Mouse (Mus musculus) MEL (cell line): ENCODE results near the gene Hsdl1. TPM values are rescaled to one million over a fixed set of nuclear protein-coding genes. Genes with fewer than 3 reads are reported as not detected.

Experiments used
- DNase-seq: peaks from one replicate; pipeline ENCODE4 v3.0.0; 2011; ENCODE audit warnings: low read depth, low spot score
- H3K27ac ChIP-seq: 2 replicates; pipeline ENCODE4 v1.5.1; 2012; ENCODE audit warnings: low read depth, mild to moderate bottlenecking, control low read depth, low read length, moderate library complexity; ENCODE audit not compliant: control insufficient read depth
- H3K27me3 ChIP-seq, 2 experiments: fragments of 150-350 bp in 1 of 2; sonication (generic) in 1 of 2; 2 replicates each; pipeline ENCODE4 v1.6.1; 2012; ENCODE audit warnings: low read length in 2 of 2, mild to moderate bottlenecking in 2 of 2, improper control_type of control experiment in 1 of 2, moderate library complexity in 1 of 2; ENCODE audit not compliant: insufficient read depth in 2 of 2, control insufficient read depth in 1 of 2
- H3K36me3 ChIP-seq, 2 experiments: 2 replicates each; pipeline ENCODE4 v1.6.1; 2012 to 2014; ENCODE audit warnings: low read length in 2 of 2, improper control_type of control experiment in 1 of 2, inconsistent platforms in 1 of 2, mild to moderate bottlenecking in 1 of 2; ENCODE audit not compliant: insufficient read depth in 2 of 2, control insufficient read depth in 1 of 2
- H3K4me1 ChIP-seq, 2 experiments: fragments of 150-350 bp in 1 of 2; sonication (generic) in 1 of 2; 2 replicates each; pipeline ENCODE4 v1.6.1; 2012; ENCODE audit warnings: low read length in 2 of 2, improper control_type of control experiment in 1 of 2, mild to moderate bottlenecking in 1 of 2; ENCODE audit not compliant: insufficient read depth in 2 of 2, control insufficient read depth in 1 of 2
- H3K4me3 ChIP-seq, 2 experiments: fragments of 150-350 bp in 1 of 2; sonication (generic) in 1 of 2; 2 replicates each; pipeline ENCODE4 v1.5.1; 2012; ENCODE audit warnings: low read depth in 2 of 2, low read length in 2 of 2, mild to moderate bottlenecking in 2 of 2, moderate library complexity in 2 of 2, control low read depth in 1 of 2, improper control_type of control experiment in 1 of 2; ENCODE audit not compliant: control insufficient read depth in 1 of 2, insufficient read depth in 1 of 2
- H3K79me2 ChIP-seq: 2 replicates; pipeline ENCODE4 v1.6.1; 2012; ENCODE audit warnings: mild to moderate bottlenecking, low read length, moderate library complexity; ENCODE audit not compliant: control insufficient read depth, poor library complexity, insufficient read depth
- H3K9ac ChIP-seq: 2 replicates; pipeline ENCODE4 v1.6.1; 2012; ENCODE audit warnings: low read depth, mild to moderate bottlenecking, control low read depth, low read length, moderate library complexity; ENCODE audit not compliant: control insufficient read depth, poor library complexity, severe bottlenecking
- H3K9me3 ChIP-seq: fragments of 150-350 bp; sonication (generic); replicated peaks from 2 replicates; pipeline ENCODE4 v1.6.1; 2012; ENCODE audit warnings: mild to moderate bottlenecking, low read length, improper control_type of control experiment, moderate library complexity; ENCODE audit not compliant: insufficient read depth
- CHD2 ChIP-seq: IDR thresholded peaks from 2 replicates; pipeline ENCODE4 v1.6.1; 2011; ENCODE audit warnings: low read length, improper control_type of control experiment
- CTCF ChIP-seq, 3 experiments: IDR thresholded peaks in 2 of 3; conservative IDR thresholded peaks in 1 of 3; 2 replicates each; pipeline ENCODE4 v1.5.1; 2011 to 2012; ENCODE audit warnings: low read length in 3 of 3, low read depth in 2 of 3, mild to moderate bottlenecking in 2 of 3, improper control_type of control experiment in 1 of 3, inconsistent platforms in 1 of 3, mixed read lengths in 1 of 3, moderate library complexity in 1 of 3; ENCODE audit not compliant: control insufficient read depth in 1 of 3, insufficient read depth in 1 of 3, poor library complexity in 1 of 3, severe bottlenecking in 1 of 3
- EP300 ChIP-seq, 2 experiments: IDR thresholded peaks; 2 replicates each; pipeline ENCODE4 v1.6.1; 2011; ENCODE audit warnings: improper control_type of control experiment in 2 of 2, low read length in 2 of 2, low read depth in 1 of 2, mild to moderate bottlenecking in 1 of 2
- ETS1 ChIP-seq: IDR thresholded peaks from 2 replicates; pipeline ENCODE4 v1.6.1; 2012; ENCODE audit warnings: low read depth, mild to moderate bottlenecking, inconsistent platforms, low read length, improper control_type of control experiment, moderate library complexity
- GABPA ChIP-seq: IDR thresholded peaks from 2 replicates; pipeline ENCODE4 v1.6.1; 2012; ENCODE audit warnings: low read depth, mild to moderate bottlenecking, inconsistent platforms, low read length, improper control_type of control experiment, moderate library complexity
- GATA1 ChIP-seq: IDR thresholded peaks from 2 replicates; pipeline ENCODE4 v1.6.1; 2011; ENCODE audit warnings: low read depth, low read length, improper control_type of control experiment
- HCFC1 ChIP-seq: IDR thresholded peaks from 2 replicates; pipeline ENCODE4 v1.6.1; 2012; ENCODE audit warnings: low read depth, mild to moderate bottlenecking, inconsistent platforms, low read length, improper control_type of control experiment, moderate library complexity
- MAFK ChIP-seq: IDR thresholded peaks from 2 replicates; pipeline ENCODE4 v1.6.1; 2011; ENCODE audit warnings: low read depth, mild to moderate bottlenecking, low read length, improper control_type of control experiment, borderline replicate concordance
- MAZ ChIP-seq: IDR thresholded peaks from 2 replicates; pipeline ENCODE4 v1.6.1; 2012; ENCODE audit warnings: low read depth, mild to moderate bottlenecking, inconsistent platforms, low read length, improper control_type of control experiment
- MEF2A ChIP-seq: IDR thresholded peaks from 2 replicates; pipeline ENCODE4 v1.6.1; 2014; ENCODE audit warnings: low read depth, mild to moderate bottlenecking, inconsistent platforms, low read length, improper control_type of control experiment; ENCODE audit not compliant: poor library complexity, insufficient replicate concordance, severe bottlenecking; ENCODE audit errors: extremely low read depth
- MXI1 ChIP-seq: IDR thresholded peaks from 2 replicates; pipeline ENCODE4 v1.6.1; 2011; ENCODE audit warnings: mild to moderate bottlenecking, low read depth, low read length, improper control_type of control experiment
- MYC ChIP-seq: IDR thresholded peaks from 2 replicates; pipeline ENCODE4 v1.6.1; 2011; ENCODE audit warnings: low read depth, mild to moderate bottlenecking, low read length, improper control_type of control experiment, moderate library complexity
- NELFE ChIP-seq: IDR thresholded peaks from 2 replicates; pipeline ENCODE4 v1.6.1; 2011; ENCODE audit warnings: low read depth, low read length, improper control_type of control experiment
- NRF1 ChIP-seq: IDR thresholded peaks from 2 replicates; pipeline ENCODE4 v1.6.1; 2014; ENCODE audit warnings: low read depth, mild to moderate bottlenecking, inconsistent platforms, low read length, improper control_type of control experiment, moderate library complexity; ENCODE audit not compliant: poor library complexity, insufficient read depth, severe bottlenecking
- POLR2A ChIP-seq, 2 experiments: IDR thresholded peaks; 2 replicates each; pipeline ENCODE4 v1.6.1; 2011 to 2012; ENCODE audit warnings: low read length in 2 of 2, mild to moderate bottlenecking in 2 of 2, control low read depth in 1 of 2, improper control_type of control experiment in 1 of 2, low read depth in 1 of 2, moderate library complexity in 1 of 2; ENCODE audit not compliant: control insufficient read depth in 1 of 2, insufficient read depth in 1 of 2, poor library complexity in 1 of 2
- POLR2AphosphoS5 ChIP-seq: IDR thresholded peaks from 2 replicates; pipeline ENCODE4 v1.6.1; 2012; ENCODE audit warnings: low read depth, borderline replicate concordance, mild to moderate bottlenecking, inconsistent platforms, low read length, moderate library complexity, mixed read lengths
- RCOR1 ChIP-seq: IDR thresholded peaks from 2 replicates; pipeline ENCODE4 v1.6.1; 2012; ENCODE audit warnings: low read depth, mild to moderate bottlenecking, inconsistent platforms, low read length, improper control_type of control experiment
- SIN3A ChIP-seq: IDR thresholded peaks from 2 replicates; pipeline ENCODE4 v1.6.1; 2012; ENCODE audit warnings: low read length, improper control_type of control experiment, inconsistent platforms
- TBP ChIP-seq: IDR thresholded peaks from 2 replicates; pipeline ENCODE4 v1.8.0; 2011; ENCODE audit warnings: low read depth, low read length, improper control_type of control experiment
- TCF12 ChIP-seq: IDR thresholded peaks from 2 replicates; pipeline ENCODE4 v1.6.1; 2014; ENCODE audit warnings: low read depth, mild to moderate bottlenecking, inconsistent platforms, low read length, improper control_type of control experiment, moderate library complexity
- UBTF ChIP-seq: IDR thresholded peaks from 2 replicates; pipeline ENCODE4 v1.6.1; 2012; ENCODE audit warnings: low read depth, mild to moderate bottlenecking, inconsistent platforms, low read length, improper control_type of control experiment, moderate library complexity, borderline replicate concordance; ENCODE audit not compliant: insufficient read depth
- USF1 ChIP-seq: IDR thresholded peaks from 2 replicates; pipeline ENCODE4 v1.6.1; 2014; ENCODE audit warnings: low read depth, mild to moderate bottlenecking, inconsistent platforms, low read length, improper control_type of control experiment, moderate library complexity
- ZKSCAN1 ChIP-seq: IDR thresholded peaks from 2 replicates; pipeline ENCODE4 v1.6.1; 2012; ENCODE audit warnings: low read depth, mild to moderate bottlenecking, inconsistent platforms, low read length, improper control_type of control experiment, moderate library complexity
- ZMIZ1 ChIP-seq: IDR thresholded peaks from 2 replicates; pipeline ENCODE4 v1.6.1; 2012; ENCODE audit warnings: low read depth, mild to moderate bottlenecking, inconsistent platforms, low read length, improper control_type of control experiment, moderate library complexity
- polyA plus RNA-seq, 2 experiments: library from polyadenylated mRNA; stranded (reverse) in 1 of 2; unstranded in 1 of 2; fragments of >175 nt in 1 of 2; fragments of >200 nt in 1 of 2; gene quantifications; 2 replicates each; pipeline versions ENCODE4 v1.2.1 to v1.2.4; 2012; ENCODE audit warnings: low replicate concordance in 2 of 2, low read depth in 1 of 2; ENCODE audit not compliant: insufficient read length in 2 of 2, insufficient read depth in 1 of 2, missing spikeins in 1 of 2
- total RNA-seq: library from RNA; depleted of rRNA; stranded (reverse); fragments of 300-350 nt; gene quantifications from 2 replicates; pipeline ENCODE4 v1.2.3, GENCODE M21; 2012

The Hsdl1 gene
- total and polyA plus RNA-seq, 3 experiments, result 29.4 to 46.3 (median 37.1) TPM

DNA sequence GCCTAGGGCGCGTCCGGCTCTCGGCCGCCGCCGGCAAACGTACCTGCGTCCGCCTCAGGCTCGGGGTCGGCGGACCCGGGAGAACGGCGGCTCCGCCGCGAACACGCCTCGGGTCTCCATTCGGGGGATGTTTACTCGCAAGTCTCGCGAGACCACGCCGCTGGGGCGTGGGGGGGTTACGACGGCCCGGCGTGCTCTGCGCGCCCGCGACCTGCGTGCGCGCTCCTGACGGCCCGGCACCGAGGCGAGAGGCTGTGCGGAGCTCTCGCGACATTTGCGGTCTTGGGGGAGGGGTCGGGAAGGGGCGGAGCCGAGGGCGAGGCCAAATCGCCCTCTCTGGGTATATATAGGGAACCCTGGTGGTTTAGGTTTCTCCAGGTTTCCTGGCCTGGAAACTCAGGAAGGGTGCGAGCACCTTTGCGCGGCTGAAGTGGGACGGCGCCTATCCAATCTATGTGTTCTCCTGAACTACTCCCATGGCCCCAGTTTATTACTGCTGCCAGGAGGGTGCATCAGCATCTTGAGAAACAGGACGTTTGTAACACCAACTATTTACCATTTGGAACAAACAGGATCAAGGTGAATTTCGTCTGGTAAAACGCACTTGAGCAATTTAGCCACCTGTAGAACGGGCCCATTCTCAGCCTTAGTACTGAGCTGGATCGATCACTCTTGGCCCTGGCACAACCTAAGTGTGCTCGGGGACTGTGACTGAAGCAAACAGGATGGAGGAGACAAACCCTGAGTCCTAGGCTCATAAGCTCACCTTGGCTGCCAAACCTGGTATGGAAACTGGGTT lies 16.2 kb downstream of the Hsdl1 start, which contains the start of gene Mbtps1:
Gene Mbtps1 (minus strand): TSS at position 133 of the 799 bp plus-strand sequence.
- peak; percentile 98 for TF ChIP-seq TBP
- TF ChIP-seq MXI1, result peak; percentile 85
- no peak for TF ChIP-seq MEF2A
- peak; percentile 83 for TF ChIP-seq SIN3A
- TF ChIP-seq TCF12, result 0 out of 2 replicates have a peak, but pooled peaks have one; percentile 5
- TF ChIP-seq NELFE, result peak; percentile 88
- no peak for TF ChIP-seq USF1
- peak; percentile 59 for TF ChIP-seq NRF1
- TF ChIP-seq ZMIZ1, result peak; percentile 90
- no peak for TF ChIP-seq EP300 (IDR thresholded peaks at IDR 0.05; ENCODE audit: low read depth in 1 of 2, low read length in 2 of 2)
- TF ChIP-seq MAZ, result peak; percentile 34; the same call in 1 of the 2 replicates
- peak; percentile 95 for TF ChIP-seq CHD2
- TF ChIP-seq UBTF, result no peak
- no peak for TF ChIP-seq RCOR1
- peak; percentile 98 for TF ChIP-seq POLR2A (IDR thresholded peaks at IDR 0.05; ENCODE audit: control insufficient read depth in 1 of 2, insufficient read depth in 1 of 2, low read depth in 1 of 2, low read length in 2 of 2, poor library complexity in 1 of 2)
- TF ChIP-seq MAFK, result no peak
- peak; percentile 88 for TF ChIP-seq HCFC1
- H3K27ac ChIP-seq, result peak within 1 kb of the TSS; percentile 59
- H3K36me3 ChIP-seq, result peaks cover 0 to 11% of the 10 kb centered on the region in 2 experiments
- peaks cover 42% of the 10 kb centered on the region for H3K79me2 ChIP-seq
- no peaks in the 10 kb centered on the region for H3K27me3 ChIP-seq
- DNase-seq, result peak; percentile 97
- H3K9me3 ChIP-seq, result no peaks in the 10 kb centered on the region
- peak within 1 kb of the TSS; percentile 91 for H3K9ac ChIP-seq
- peak within 1 kb of the TSS; percentile 66 to 67 for H3K4me3 ChIP-seq
- H3K4me1 ChIP-seq, result peaks cover 2 to 13% of the 10 kb centered on the region in 2 experiments; a peak in 3 of 4 replicates

DNA sequence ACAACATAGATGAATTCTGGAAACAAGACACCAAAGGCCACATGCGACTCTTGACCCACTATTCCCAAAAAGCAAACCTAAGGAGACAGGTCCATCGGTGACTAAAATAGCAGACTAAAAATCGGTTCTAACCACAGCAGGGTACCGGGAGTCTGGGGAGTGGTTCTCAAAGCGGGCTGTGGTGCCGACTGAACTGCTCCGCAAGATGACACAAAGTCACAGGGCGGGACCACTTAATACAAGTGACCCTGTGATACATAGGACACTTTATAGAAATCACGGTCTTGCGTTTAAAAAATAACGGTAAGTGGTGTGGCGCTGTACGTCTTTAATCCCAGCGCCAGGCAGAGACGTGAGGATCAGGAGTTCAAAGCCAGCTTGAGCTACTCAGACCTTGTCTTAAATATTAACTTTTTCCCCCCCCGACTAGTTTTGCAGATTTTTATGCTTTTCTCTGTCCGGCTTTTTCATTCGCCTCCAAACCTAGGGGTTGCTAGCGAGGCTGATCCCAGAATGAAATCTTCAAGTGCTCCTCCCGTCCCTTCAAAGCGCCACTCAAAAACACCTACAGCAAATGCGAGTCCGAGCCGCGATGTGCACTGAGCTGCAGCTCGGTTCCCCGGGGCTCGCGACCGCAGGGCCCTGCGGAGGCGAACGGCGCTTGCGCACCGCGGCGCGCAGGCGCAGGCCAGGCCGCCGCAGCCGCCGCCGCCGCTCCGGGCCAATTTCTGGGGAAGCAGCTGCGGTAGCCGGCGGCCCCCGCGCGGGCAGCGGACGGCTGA lies 17.0 kb downstream of the Hsdl1 start:
- Histone ChIP-seq H3K27ac (peak overlapping the region; percentile 59), H3K9ac (peak overlapping the region; percentile 91), H3K9me3 (no peaks in the 10 kb centered on the region), H3K4me3 (peak overlapping the region; percentile 66 to 67), H3K27me3 (no peaks in the 10 kb centered on the region), H3K4me1 (peaks cover 2 to 13% of the 10 kb centered on the region in 2 experiments; a peak in 3 of 4 replicates), H3K79me2 (peaks cover 48% of the 10 kb centered on the region), H3K36me3 (peaks cover 0 to 11% of the 10 kb centered on the region in 2 experiments)
- DNase-seq, result peak; percentile 84
- TF ChIP-seq SIN3A (peak; percentile 83; the same call in 1 of the 2 replicates), POLR2A (IDR thresholded peaks at IDR 0.05; ENCODE audit: control insufficient read depth in 1 of 2, insufficient read depth in 1 of 2, low read depth in 1 of 2, low read length in 2 of 2, poor library complexity in 1 of 2) (no peak; a peak in 1 of 4 replicates), NRF1 (peak; percentile 80), CTCF (IDR thresholded peaks at IDR 0.05 in 2 of 3, conservative IDR thresholded peaks at IDR 0.05 in 1 of 3; ENCODE audit: control insufficient read depth in 1 of 3, insufficient read depth in 1 of 3, low read depth in 2 of 3, low read length in 3 of 3, poor library complexity in 1 of 3, severe bottlenecking in 1 of 3) (no peak), TBP (no peak), ZKSCAN1 (no peak), CHD2 (no peak), MYC (peak; percentile 34; the same call in 1 of the 2 replicates), GABPA (no peak), ETS1 (no peak), UBTF (0 out of 2 replicates have a peak, but pooled peaks have one; percentile 19), GATA1 (no peak), POLR2AphosphoS5 (no peak), EP300 (IDR thresholded peaks at IDR 0.05; ENCODE audit: low read depth in 1 of 2, low read length in 2 of 2) (no peak)
